Mouse (Mus musculus) midbrain, embryonic 10.5 days (tissue): ENCODE data around the gene Cxcr4. TPM values are rescaled to one million over a fixed set of nuclear protein-coding genes. Genes with fewer than 3 reads are reported as not detected.

Source experiments
- DNase-seq: peaks from one replicate; pipeline ENCODE4 v3.0.0-alpha.2; 2017; ENCODE audit warnings: low spot score
- H3K27ac ChIP-seq: fragments of 300-500 bp; sonication (generic); replicated peaks from 2 replicates; pipeline ENCODE4 v1.5.1; 2016; ENCODE audit warnings: mild to moderate bottlenecking
- H3K27me3 ChIP-seq: fragments of 300-500 bp; sonication (generic); 2 replicates; pipeline ENCODE4 v1.6.1; 2016; ENCODE audit warnings: low read depth, mild to moderate bottlenecking; ENCODE audit not compliant: poor library complexity, severe bottlenecking
- H3K36me3 ChIP-seq: fragments of 300-500 bp; sonication (generic); 2 replicates; pipeline ENCODE4 v1.6.1; 2016; ENCODE audit warnings: mild to moderate bottlenecking, moderate library complexity
- H3K4me1 ChIP-seq: fragments of 300-500 bp; sonication (generic); 2 replicates; pipeline ENCODE4 v1.6.1; 2016
- H3K4me3 ChIP-seq: fragments of 300-500 bp; sonication (generic); 2 replicates; pipeline ENCODE4 v1.5.1; 2016; ENCODE audit warnings: mild to moderate bottlenecking, moderate library complexity
- H3K9me3 ChIP-seq: fragments of 300-500 bp; sonication (generic); replicated peaks from 2 replicates; pipeline ENCODE4 v1.6.1; 2016; ENCODE audit warnings: mild to moderate bottlenecking
- WGBS: fragments of 180-500 bp; shearing (Covaris S2); methylation state at CpG from one replicate; pipeline ENCODE4 v1.1.7; 2016; 5-methylcytosine and 5-hydroxymethylcytosine counted together
- polyA plus RNA-seq: library from polyadenylated mRNA; unstranded; fragments of >200 nt; fragmentation: Nextera tagmentation; extraction: Ambion mirVana; gene quantifications from 2 replicates; pipeline ENCODE4 v1.2.1, GENCODE M21; 2016

Gene Cxcr4
- polyA plus RNA-seq, 1 experiment from 2014 or later: 18.6 TPM

DNA sequence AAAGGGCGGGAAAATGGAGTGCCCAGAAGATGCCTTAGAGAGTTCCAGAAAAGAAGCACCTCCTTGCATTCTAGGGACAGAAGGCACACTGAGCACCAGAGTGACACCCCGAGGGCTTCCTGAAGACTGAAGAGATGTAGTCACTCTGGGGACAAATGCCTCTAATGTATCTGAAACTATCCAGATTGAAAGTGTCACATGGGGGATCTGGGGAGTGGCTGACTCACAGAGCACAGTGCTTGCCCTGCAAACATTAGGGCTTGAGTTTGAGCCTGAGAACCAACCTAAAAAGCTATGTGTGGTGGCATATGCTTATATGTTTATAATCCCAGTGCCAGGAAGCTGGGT, 23.3 kb upstream of the Cxcr4 start:
- H3K27me3 ChIP-seq: no peaks in the 10 kb centered on the region
- no peaks in the 10 kb centered on the region for H3K9me3 ChIP-seq
- H3K4me1 ChIP-seq: no peaks in the 10 kb centered on the region
- H3K4me3 ChIP-seq: no peak overlapping the region
- WGBS: 82% methylated on average over 2 of the region's 2 CpGs
- no peak for DNase-seq
- no peaks in the 10 kb centered on the region for H3K36me3 ChIP-seq
- H3K27ac ChIP-seq: no peak overlapping the region

DNA sequence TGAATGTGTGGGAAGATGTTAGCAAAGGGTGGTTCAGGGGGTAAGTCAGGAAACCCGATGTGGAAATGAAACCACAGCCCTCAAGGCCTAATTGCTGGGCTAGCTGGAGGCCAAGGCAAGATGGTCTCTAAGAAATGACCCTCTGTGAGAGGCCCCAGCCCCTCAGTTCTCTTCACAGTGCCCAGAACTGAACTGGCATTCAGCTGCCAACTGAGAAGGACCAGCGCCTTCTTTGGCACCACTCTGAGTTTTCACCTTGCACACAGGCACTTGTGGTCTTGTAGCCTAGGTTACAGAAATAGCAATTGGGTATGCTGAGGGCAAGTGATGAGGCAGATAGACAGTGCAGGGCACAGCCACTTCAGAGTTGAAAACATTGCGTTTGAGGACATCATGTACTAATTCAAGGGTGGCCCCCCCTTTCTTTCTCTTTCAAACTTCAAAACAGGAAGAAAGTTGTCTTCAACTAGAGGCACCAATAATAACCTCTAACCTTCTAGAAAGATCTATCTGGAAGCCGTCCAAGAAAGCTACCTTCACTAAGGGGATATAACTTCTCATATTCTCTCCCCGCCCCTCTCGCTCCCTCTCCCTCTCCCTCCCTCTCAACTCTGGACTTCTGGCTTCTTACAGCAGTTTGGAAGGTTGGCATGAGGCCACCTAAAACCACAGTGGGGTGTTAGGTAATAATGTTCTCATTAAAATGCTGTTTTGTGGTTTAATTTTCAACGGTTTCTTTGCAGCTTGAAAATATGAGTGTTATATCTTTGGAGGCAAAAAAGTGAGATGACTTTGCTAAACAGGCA, 22.8 kb upstream of the Cxcr4 start:
- H3K9me3 ChIP-seq: no peaks in the 10 kb centered on the region
- no peak overlapping the region for H3K27ac ChIP-seq
- no peak for DNase-seq
- no peaks in the 10 kb centered on the region for H3K36me3 ChIP-seq
- 88% methylated on average over 7 of the region's 7 CpGs for WGBS
- no peaks in the 10 kb centered on the region for H3K4me1 ChIP-seq
- H3K27me3 ChIP-seq: no peaks in the 10 kb centered on the region
- no peak overlapping the region for H3K4me3 ChIP-seq

DNA sequence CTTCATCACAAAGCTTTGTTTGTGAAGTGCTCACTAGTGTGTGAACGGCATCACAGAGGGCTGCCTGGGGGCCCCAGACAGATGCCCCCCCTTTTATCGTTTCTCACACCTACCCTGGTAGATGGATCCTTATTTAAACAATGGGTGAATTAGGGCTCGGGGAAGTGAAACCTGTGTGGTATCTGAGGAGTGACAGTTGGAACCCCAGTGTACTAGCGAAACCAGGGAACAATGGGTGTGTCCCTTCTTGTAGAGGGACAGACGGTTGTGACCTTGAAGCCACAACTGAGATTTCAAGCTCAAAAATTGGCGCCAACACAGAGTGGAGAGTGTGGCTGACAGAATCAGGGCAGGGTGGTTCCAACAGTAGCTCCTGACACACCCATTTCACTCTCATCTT, 16.0 kb upstream of the Cxcr4 start:
- Histone ChIP-seq H3K4me3 (no peak overlapping the region), H3K27me3 (no peaks in the 10 kb centered on the region; the same call in 1 of the 2 replicates), H3K27ac (no peak overlapping the region), H3K9me3 (no peaks in the 10 kb centered on the region), H3K36me3 (no peaks in the 10 kb centered on the region), H3K4me1 (peaks cover 2% of the 10 kb centered on the region)
- WGBS: 78% methylated on average over 6 of the region's 6 CpGs
- DNase-seq: no peak

DNA sequence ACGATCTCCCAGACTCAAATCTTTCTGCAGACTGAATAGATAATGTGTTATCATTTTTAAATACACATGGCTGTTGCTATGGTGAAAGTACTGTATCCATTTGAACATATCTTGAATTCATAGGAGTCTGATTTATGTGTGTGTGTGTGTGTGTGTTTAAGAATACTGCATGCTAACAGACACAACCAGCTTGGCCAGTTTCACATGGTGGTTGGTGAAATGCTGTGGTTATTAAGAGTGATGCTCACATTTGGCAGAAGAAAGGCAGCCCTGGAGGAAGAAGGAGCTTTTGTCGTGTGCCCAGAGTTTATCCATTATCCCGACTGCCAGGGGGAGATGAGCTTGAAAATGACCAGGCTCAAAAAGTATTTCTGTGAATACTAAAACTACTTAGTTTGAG, 15.3 kb upstream of the Cxcr4 start:
- no peaks in the 10 kb centered on the region; the same call in 1 of the 2 replicates for H3K27me3 ChIP-seq
- no peak overlapping the region for H3K27ac ChIP-seq
- peaks cover 8% of the 10 kb centered on the region for H3K4me1 ChIP-seq
- H3K9me3 ChIP-seq: no peaks in the 10 kb centered on the region
- H3K4me3 ChIP-seq: no peak overlapping the region
- 78% methylated on average over 3 of the region's 3 CpGs for WGBS
- DNase-seq: no peak
- no peaks in the 10 kb centered on the region for H3K36me3 ChIP-seq

DNA sequence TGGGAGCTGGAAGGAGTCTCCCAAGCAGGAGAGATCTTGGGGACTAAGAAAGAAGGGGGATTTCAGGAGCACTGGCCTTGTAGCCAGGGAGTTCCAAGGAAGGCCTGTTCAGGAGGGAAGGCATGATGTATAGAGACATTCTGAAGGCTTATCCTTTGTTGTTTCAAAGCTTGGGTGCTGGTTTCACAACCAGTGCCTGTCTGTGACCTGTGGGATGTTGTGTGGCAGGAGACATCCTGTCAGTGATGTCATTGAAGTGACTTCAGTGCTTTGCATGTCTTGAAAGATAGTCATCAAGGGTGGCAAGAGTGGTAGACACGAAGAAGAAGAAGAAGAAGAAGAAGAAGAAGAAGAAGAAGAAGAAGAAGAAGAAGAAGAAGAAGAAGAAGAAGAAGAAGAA, 13.7 kb upstream of the Cxcr4 start:
- 68% methylated on average over 1 of the region's 1 CpGs for WGBS
- H3K27me3 ChIP-seq: no peaks in the 10 kb centered on the region; the same call in 1 of the 2 replicates
- H3K27ac ChIP-seq: no peak overlapping the region
- no peak overlapping the region for H3K4me3 ChIP-seq
- H3K9me3 ChIP-seq: no peaks in the 10 kb centered on the region
- no peak for DNase-seq
- no peaks in the 10 kb centered on the region for H3K36me3 ChIP-seq
- H3K4me1 ChIP-seq: peaks cover 14% of the 10 kb centered on the region

DNA sequence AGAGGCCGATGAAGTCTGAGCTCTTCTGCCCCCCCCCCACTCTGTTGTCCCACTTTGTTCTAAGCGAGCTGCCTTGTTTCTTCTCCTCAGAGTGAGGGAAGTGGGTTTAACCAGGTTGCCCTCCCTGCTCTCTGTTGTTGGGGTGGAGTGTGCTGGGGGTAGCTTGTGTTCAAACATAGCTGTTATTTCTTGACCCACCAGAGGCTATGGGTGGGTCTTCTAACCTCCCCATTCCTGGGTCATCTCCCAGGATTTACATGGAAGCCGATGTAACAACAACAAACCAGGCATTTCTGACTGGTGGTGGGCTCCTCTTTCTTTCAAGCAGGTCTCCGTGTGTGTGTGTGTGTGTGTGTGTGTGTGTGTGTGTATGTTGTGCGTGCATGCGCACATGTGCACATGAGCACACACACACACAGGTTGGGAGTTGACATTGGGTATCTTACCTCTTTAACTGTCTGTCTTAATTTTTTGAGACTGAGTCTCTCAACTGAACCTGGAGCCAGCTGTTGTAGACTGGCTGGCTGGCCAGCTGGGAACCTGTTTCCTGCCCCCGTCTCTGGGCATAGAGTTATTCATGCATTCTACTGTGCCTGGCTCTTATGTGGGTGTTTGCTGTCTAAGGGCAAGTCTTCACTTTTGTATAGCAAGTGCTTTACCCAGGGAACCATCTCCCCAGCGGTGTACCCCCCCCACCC, 10.7 kb upstream of the Cxcr4 start:
- Histone ChIP-seq H3K4me3 (no peak overlapping the region), H3K27me3 (no peaks in the 10 kb centered on the region; the same call in 1 of the 2 replicates), H3K36me3 (no peaks in the 10 kb centered on the region), H3K27ac (0 out of 2 replicates have a peak overlapping the region, but pooled peaks have one; percentile 0), H3K4me1 (peaks cover 30% of the 10 kb centered on the region), H3K9me3 (no peaks in the 10 kb centered on the region)
- WGBS: 81% methylated on average over 8 of the region's 8 CpGs
- DNase-seq: no peak

DNA sequence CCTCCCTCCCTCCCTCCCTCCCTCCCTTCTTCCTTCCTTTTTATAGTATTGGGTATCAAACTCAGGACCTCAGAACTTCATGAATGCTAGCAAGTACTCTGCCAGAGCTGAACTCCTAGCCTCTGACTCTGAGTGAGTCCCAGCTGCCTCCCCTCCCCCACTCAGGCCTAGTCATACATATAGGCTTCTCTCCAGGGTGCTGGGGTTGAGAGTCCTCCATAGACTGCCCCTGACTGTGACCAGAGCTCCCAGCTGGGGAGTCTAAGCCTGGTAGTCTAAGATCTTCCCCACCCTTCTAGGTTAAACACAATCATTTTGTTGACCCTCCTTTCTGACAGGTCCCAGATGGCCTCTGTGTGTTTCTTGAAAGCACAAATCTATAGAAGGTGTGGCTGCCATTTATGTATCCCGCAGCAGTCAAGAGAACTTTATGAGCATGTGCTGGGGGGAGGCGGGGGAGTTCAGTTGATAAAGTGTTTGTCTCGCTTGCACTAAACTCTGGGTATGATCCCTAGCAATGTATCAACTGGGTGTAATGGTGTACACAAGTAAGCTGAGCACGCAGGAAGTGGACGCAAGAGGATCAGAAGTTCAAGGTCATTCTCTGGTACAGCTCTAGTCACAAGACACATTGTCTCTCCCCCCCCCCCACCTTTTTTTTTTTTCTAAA, 10.1 kb upstream of the Cxcr4 start:
- Histone ChIP-seq H3K36me3 (no peaks in the 10 kb centered on the region), H3K27me3 (no peaks in the 10 kb centered on the region; the same call in 1 of the 2 replicates), H3K4me1 (peaks cover 36% of the 10 kb centered on the region), H3K4me3 (no peak overlapping the region), H3K27ac (0 out of 2 replicates have a peak overlapping the region, but pooled peaks have one; percentile 57), H3K9me3 (no peaks in the 10 kb centered on the region)
- WGBS: 85% methylated on average over 5 of the region's 5 CpGs
- DNase-seq: no peak

DNA sequence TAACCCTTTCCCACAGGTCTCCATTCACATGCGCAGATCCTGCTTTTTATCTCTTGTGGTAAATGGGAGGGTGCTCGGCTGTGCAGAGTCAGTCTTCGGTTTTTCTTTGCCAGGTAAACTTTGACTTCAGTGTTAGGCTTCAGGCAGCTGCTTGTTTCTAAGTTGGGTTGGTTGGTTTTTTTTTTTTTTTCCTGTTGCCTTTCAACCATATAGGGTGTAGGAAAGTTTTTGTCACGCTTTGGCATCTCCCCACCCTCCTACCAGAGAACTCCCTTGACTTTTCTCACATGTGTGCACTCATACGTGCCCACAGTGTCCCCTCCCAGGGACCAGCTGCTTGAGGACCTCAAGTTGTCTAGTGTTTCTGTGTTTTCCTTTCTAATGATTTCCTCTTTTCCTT, 9.2 kb upstream of the Cxcr4 start:
- Histone ChIP-seq H3K4me3 (no peak overlapping the region), H3K27me3 (no peaks in the 10 kb centered on the region; the same call in 1 of the 2 replicates), H3K4me1 (peaks cover 45% of the 10 kb centered on the region), H3K9me3 (no peaks in the 10 kb centered on the region), H3K36me3 (no peaks in the 10 kb centered on the region), H3K27ac (no peak overlapping the region)
- DNase-seq: no peak
- WGBS: 68% methylated on average over 5 of the region's 5 CpGs

DNA sequence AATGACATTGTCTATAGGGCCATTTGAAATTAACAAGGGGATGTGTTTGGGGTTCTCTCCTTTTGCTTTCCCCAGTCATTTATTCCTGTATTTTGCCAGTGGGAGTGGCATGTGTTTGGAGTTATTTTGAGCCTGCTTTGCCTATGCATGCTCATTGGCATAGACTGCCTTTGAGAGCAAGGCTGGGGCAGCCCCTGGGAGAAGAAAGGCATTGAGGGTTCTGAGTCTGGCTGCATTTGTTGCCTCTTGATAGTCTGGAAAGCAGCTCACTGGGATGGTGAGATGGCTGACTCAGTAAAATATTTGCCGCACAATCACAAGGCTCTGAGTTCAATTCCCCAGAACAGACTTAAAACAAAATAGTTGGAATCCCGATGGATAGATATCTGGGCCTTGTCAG, 8.5 kb upstream of the Cxcr4 start:
- Histone ChIP-seq H3K4me1 (peaks cover 53% of the 10 kb centered on the region), H3K9me3 (no peaks in the 10 kb centered on the region), H3K27ac (no peak overlapping the region), H3K27me3 (no peaks in the 10 kb centered on the region; the same call in 1 of the 2 replicates), H3K4me3 (no peak overlapping the region), H3K36me3 (no peaks in the 10 kb centered on the region)
- WGBS: 91% methylated on average over 2 of the region's 2 CpGs
- no peak for DNase-seq

DNA sequence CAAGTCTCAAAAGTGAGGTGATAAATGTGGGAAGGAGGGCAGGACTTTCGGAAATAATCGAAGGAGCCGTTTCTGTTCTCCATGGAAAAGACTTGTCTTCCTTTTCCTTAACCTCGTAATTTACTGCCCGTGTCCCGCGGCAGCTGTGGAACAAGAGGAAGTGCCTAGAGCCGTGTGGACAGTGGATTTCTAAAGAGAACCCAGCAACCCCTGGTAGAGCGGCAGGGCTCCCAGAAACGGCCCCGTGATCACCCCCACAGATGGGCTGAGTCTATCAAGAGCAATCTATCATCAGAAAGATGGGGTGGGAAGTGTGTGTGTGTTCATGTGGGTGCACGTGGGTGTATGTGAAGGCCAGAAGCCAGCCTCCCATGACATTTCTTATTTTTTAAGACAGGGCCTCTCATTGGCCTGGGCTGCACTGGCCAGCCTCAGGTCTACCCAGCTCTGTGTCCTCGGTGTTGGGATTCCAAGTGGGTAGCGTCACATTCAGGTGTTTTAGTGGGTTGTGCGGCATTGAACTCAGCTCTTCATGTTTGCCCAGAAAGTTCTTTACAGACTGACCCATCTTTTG, 5.2 kb upstream of the Cxcr4 start:
- no peak overlapping the region for H3K4me3 ChIP-seq
- no peak for DNase-seq
- no peaks in the 10 kb centered on the region for H3K9me3 ChIP-seq
- 80% methylated on average over 15 of the region's 15 CpGs for WGBS
- H3K27me3 ChIP-seq: no peaks in the 10 kb centered on the region; the same call in 1 of the 2 replicates
- H3K27ac ChIP-seq: peak overlapping the region; percentile 98
- H3K4me1 ChIP-seq: peaks cover 77% of the 10 kb centered on the region
- H3K36me3 ChIP-seq: no peaks in the 10 kb centered on the region

DNA sequence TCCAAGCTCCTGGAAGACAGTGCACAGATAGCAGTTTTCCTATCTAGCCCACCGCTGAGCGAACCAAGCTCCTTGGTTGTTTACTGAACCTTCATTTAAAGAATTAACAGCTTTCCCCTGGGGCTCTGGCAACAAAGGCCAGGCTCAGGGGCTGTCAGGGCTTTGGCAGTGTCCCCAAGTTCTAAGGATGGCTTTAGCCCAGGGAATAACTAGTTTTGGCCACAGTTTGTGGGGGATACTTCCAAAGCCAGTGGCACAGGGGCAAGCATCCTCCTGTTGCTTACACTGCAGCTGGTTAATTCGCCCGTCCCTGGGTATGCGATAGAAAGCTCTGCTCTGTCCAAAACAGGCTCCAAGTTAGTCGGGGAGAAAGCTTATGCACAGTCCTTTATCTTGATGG, 3.4 kb upstream of the Cxcr4 start:
- Histone ChIP-seq H3K27ac (peak overlapping the region; percentile 98), H3K9me3 (no peaks in the 10 kb centered on the region), H3K36me3 (no peaks in the 10 kb centered on the region), H3K4me3 (0 out of 2 replicates have a peak overlapping the region, but pooled peaks have one; percentile 20), H3K27me3 (no peaks in the 10 kb centered on the region; the same call in 1 of the 2 replicates), H3K4me1 (peaks cover 74% of the 10 kb centered on the region)
- WGBS: 7% methylated on average over 6 of the region's 6 CpGs
- DNase-seq: peak; percentile 22

DNA sequence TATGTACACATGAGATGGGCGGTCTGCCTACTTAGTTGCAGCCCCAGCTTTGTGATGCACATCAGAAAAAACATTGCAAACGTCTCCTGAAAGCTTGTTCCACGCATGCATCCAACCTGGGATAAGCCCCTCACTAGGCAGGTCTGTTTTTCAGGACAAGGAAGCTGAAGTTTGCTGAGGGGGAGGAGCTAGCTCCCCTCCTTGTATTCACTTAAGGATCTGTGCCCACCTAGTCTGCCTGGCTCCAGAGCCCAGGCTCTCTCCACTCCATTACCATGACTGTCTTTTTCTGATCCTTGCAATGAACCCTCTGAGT, 3.0 kb upstream of the Cxcr4 start:
- WGBS: 15% methylated on average over 3 of the region's 3 CpGs
- Histone ChIP-seq H3K4me3 (peak overlapping the region; percentile 71; the same call in 1 of the 2 replicates), H3K36me3 (no peaks in the 10 kb centered on the region), H3K4me1 (peaks cover 72% of the 10 kb centered on the region), H3K9me3 (no peaks in the 10 kb centered on the region), H3K27me3 (no peaks in the 10 kb centered on the region; the same call in 1 of the 2 replicates), H3K27ac (peak overlapping the region; percentile 98)
- peak; percentile 36 for DNase-seq
